Mouse (Mus musculus) G1E (cell line): Measurements from ENCODE around the gene Supt5.
"Not testable (repeated sequence)": the region's sequence is repeated elsewhere in the genome, so short reads cannot be mapped to it uniquely, and the experiment has no call there.

Experiments
- CTCF ChIP-seq: IDR thresholded peaks from 2 replicates; pipeline ENCODE4 v1.5.1; 2012; ENCODE audit warnings: low read depth, low read length, inconsistent platforms, mixed read lengths
- POLR2AphosphoS5 ChIP-seq: IDR thresholded peaks from 2 replicates; pipeline ENCODE4 v1.6.1; 2012; ENCODE audit warnings: low read depth, low read length, inconsistent platforms; ENCODE audit not compliant: insufficient replicate concordance
- TAL1 ChIP-seq: conservative IDR thresholded peaks from 2 replicates; pipeline ENCODE4 v1.6.1; 2012; ENCODE audit warnings: low read depth, low read length, inconsistent platforms, mixed read lengths

GRCm38 (mm10) chr7:28387384-28387783 is 48.8 kb upstream of the Supt5 start:
- not testable (repeated sequence) for TF ChIP-seq CTCF, POLR2AphosphoS5, TAL1
